Mouse (Mus musculus) brown adipose tissue, adult 24 weeks (tissue): ENCODE data around the gene Gpld1. TPM values are rescaled to one million over a fixed set of nuclear protein-coding genes. Genes with fewer than 3 reads are reported as not detected.

Experiments used
- H3K27ac ChIP-seq: fragments of 200-500 bp; replicated peaks from 2 replicates; pipeline ENCODE4 v1.5.1; 2012; ENCODE audit warnings: low read depth, mild to moderate bottlenecking, low read length
- H3K4me1 ChIP-seq: fragments of 200-500 bp; 2 replicates; pipeline ENCODE4 v1.6.1; 2012; ENCODE audit warnings: low read length, mixed read lengths; ENCODE audit not compliant: control insufficient read depth, insufficient read depth, insufficient read length
- H3K4me3 ChIP-seq: fragments of 200-500 bp; 2 replicates; pipeline ENCODE4 v1.5.1; 2012; ENCODE audit warnings: low read depth, mild to moderate bottlenecking, low read length, moderate library complexity; ENCODE audit not compliant: insufficient read depth
- polyA plus RNA-seq: library from polyadenylated mRNA; stranded (reverse); fragments of >200 nt; gene quantifications from 2 replicates; pipeline ENCODE4 v1.2.4, GENCODE M21; 2012; ENCODE audit not compliant: missing spikeins, insufficient read depth, insufficient read length

Gpld1 gene
- 2.2 and 6.7 TPM in 2 replicates for polyA plus RNA-seq

- 0 out of 2 replicates have a peak, but pooled peaks cover 4% of the 10 kb centered on the region for H3K4me1 ChIP-seq
- no peak within 1 kb of the TSS for H3K4me3 ChIP-seq
- H3K27ac ChIP-seq, result no peak within 1 kb of the TSS
These were observed at the start of gene Gpld1 for GRCm38 (mm10) chr13:24942512-24943282. TSS of gene Gpld1 (plus strand) at chr13:24943152.

GRCm38 (mm10) chr13:24893880-24894279, 49.1 kb upstream of the Gpld1 start:
- no peak overlapping the region for H3K27ac ChIP-seq
- no peaks in the 10 kb centered on the region for H3K4me1 ChIP-seq
- H3K4me3 ChIP-seq, result no peak overlapping the region

- Histone ChIP-seq H3K4me1 (no peaks in the 10 kb centered on the region), H3K4me3 (no peak overlapping the region), H3K27ac (no peak overlapping the region)
These were observed 41.0 kb upstream of the Gpld1 start for GRCm38 (mm10) chr13:24901916-24902315.

DNA sequence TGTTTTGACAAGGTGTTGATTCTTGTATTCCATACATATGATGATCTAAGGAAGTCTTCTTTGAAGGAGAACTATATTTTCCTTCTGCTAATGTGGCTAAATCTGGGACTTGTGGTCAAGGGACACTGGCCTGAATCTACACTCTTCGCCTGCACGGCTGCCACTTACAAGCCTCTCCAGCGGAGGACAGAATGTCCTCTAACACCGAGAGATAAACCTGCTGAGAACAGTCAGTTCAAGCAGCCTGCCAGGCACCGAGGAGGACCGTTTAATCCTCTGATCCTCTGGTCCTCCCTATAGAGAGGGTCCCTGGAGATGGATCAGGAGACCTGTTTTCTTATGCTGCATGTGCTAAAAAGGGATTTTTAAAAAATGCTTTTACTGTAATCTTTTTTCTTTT, 39.5 kb upstream of the Gpld1 start:
- Histone ChIP-seq H3K27ac (no peak overlapping the region), H3K4me3 (no peak overlapping the region), H3K4me1 (no peaks in the 10 kb centered on the region)

DNA sequence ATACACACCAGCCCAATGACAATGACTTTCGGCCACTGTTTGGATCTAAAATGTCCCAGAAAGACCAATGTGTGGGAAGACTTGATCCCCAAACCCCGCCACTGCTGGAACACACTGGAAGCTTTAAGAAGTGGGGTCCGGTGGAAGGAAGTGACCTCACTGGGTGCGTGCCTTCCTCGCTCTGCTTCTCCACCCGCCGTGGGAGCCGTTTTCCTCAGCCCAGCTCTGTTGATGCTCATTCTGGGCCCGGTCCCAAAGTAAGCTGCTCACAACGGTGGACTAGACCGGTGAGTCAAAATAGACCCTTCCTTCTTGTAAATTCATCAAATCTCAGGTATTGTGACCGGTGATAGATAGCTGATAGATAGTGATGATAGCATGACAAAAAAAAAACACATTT, 37.5 kb upstream of the Gpld1 start:
- no peaks in the 10 kb centered on the region for H3K4me1 ChIP-seq
- no peak overlapping the region for H3K4me3 ChIP-seq
- no peak overlapping the region for H3K27ac ChIP-seq

DNA sequence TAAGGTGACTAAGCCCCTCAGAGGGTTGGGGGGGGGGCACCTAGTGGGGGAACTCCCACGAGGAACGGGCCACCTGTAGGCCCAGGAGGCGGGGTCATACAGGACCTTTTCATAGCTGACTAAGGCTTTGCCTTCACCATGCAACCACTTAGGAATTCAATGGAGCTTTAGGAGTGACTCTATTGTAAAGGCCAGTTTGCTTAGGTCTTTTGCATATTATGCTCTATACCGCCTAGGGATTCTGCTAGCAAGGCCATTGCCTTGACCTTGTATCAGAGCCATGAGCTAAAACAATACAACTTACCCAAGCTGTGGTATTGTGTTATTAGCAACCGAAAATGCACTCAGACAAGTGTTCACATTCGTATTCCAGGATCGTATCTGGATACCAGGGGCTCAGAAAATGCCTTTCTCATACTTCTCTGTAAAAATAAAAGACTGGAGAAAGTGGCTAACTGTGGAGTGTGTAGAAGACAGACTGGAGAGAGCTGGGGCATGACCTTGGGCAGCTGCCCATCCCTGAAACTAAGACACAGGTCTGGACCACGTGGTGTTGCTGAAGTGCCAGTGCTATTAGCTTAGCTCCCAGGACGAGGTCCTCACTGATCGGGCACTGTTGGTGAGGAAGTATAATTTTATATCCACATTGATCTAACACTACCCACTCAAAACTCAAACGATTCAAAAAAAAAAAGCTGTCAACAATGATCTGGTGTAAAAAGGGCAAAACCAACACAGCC, 36.0 kb upstream of the Gpld1 start:
- Histone ChIP-seq H3K27ac (no peak overlapping the region), H3K4me3 (no peak overlapping the region)

DNA sequence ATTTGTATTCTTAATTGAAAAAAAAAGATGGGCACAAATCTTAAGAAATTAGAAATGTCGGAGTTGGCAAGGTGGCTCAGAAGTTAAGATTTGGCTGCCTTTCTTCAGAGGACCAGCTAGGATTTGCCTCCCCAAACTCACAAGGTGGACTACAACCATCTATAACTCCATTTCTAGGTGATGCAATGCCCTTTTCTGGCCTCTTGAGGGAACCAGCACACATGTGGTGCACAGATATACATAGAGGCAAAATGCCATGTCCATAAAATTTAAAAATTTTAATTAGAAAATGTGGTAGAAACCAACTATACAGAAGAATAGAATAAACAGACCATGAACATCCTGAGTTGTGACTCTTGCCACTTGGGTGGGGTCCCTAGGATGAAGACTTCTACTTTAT, 33.8 kb upstream of the Gpld1 start:
- Histone ChIP-seq H3K4me1 (no peaks in the 10 kb centered on the region), H3K4me3 (no peak overlapping the region), H3K27ac (no peak overlapping the region)

More for the DNA sequence above, 36.0 kb upstream of the Gpld1 start:
- no peaks in the 10 kb centered on the region for H3K4me1 ChIP-seq

- Histone ChIP-seq H3K4me1 (no peaks in the 10 kb centered on the region), H3K27ac (no peak overlapping the region), H3K4me3 (no peak overlapping the region)
These were observed 29.4 kb upstream of the Gpld1 start for GRCm38 (mm10) chr13:24913576-24913975.

DNA sequence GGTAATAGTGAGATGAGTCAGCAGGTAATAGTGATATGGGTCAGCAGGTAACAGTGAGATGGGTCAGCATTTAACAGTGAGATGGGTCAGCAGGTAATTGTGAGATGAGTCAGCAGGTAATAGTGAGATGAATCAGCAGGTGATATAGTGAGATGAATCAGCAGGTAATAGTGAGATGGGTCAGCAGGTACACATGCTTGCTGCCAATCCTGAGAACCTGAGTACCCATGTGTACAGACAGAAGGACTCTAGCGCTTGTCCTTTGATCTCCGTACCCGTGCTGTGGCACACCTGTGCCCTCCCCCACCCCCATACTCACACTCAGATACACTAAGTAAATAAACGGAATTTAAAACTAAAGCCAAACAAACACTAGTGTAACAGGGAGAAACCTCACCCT, 28.0 kb upstream of the Gpld1 start:
- Histone ChIP-seq H3K27ac (no peak overlapping the region), H3K4me1 (no peaks in the 10 kb centered on the region), H3K4me3 (no peak overlapping the region)

DNA sequence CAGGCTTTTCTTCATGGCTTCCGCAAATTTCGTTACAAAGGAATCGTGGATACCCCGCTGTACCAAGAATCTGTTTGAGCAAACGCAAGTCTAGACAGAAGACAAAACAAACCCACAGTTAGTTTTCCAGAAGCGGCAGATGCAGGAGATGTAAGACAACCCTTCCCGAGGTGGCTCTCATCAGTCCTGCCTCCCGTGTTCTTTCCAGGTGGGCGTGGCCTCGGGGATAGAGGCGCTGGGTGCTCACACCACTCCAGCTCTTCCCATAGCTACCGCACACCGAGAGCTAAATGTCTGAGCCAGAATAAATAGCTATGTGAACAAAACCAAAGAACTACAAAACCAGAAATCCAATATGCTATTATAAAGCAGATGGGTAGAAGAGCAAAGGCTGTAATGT, 27.1 kb upstream of the Gpld1 start:
- H3K4me3 ChIP-seq, result no peak overlapping the region
- H3K27ac ChIP-seq, result no peak overlapping the region
- no peaks in the 10 kb centered on the region for H3K4me1 ChIP-seq

DNA sequence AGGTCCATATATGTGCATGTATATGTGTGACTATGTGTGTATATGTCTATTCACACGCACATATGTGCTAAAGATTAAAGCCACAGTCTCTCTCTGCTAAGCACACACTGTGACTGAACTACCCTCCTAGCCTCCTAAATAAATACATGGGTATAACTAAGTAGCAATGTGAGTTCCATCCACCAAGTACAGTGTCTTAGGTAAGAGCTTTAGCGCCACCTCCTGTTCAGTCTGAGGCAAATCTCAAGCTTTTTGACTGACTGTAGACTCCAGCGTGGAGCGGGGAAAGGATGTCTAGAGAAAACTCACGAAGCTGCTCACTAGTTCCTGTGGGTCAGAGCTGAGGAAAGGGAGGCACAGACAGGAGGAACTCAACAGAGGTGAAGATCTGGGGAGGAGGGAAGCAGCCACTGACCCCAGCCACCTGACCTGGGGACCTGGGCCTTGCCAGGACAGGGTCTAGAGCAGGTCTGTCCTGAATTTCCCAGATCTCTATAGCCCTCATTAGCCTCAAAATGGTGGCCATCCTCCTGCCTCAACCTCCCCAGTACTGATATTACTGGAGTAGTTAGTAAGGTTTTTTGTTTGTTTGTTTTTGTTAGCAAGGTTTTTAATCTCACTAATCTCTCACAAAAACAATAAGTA, 22.5 kb upstream of the Gpld1 start:
- H3K27ac ChIP-seq, result no peak overlapping the region
- H3K4me3 ChIP-seq, result no peak overlapping the region
- H3K4me1 ChIP-seq, result no peaks in the 10 kb centered on the region

- H3K27ac ChIP-seq, result no peak overlapping the region
- H3K4me1 ChIP-seq, result no peaks in the 10 kb centered on the region
- H3K4me3 ChIP-seq, result no peak overlapping the region
These were observed 21.7 kb upstream of the Gpld1 start for GRCm38 (mm10) chr13:24921281-24921680.

DNA sequence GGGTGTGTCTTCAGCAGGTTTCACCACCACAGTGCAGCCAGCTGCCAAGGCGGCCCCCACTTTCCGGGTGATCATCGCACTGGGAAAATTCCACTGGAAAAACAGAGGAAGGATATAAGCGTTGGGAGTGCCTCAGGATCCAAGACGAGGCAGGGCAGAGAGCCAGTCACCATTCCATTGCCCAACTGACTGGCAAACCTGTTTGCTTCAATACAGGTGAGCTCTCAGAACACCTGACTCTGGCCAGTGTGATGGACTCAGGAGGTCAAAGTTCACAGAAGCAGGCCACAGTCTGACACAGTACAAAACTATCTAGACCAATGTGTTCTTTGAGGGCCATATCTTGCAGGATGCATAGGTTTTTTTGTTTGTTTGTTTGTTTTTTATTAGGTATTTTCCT, 19.0 kb upstream of the Gpld1 start:
- no peak overlapping the region for H3K27ac ChIP-seq
- no peak overlapping the region for H3K4me3 ChIP-seq
- no peaks in the 10 kb centered on the region for H3K4me1 ChIP-seq

DNA sequence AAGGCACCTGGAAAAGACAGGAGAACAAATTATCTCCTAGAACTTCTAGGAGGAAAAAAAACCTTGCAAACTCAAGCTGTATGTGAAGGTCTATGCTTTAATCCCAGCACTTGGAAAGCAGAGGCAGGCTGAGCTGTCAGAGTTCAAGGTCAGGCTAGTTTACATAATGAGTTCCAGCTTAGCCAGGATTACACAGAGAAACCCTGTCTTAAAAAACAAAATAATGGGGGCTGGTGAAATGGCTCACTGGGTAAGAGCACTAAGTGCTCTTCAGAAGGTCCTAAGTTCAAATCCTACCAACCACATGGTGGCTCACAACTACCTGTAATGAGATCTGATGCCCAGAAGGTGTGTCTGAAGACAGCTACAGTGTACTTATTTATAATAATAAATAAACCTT, 12.4 kb upstream of the Gpld1 start:
- H3K4me1 ChIP-seq, result no peaks in the 10 kb centered on the region
- H3K4me3 ChIP-seq, result no peak overlapping the region
- no peak overlapping the region for H3K27ac ChIP-seq

GRCm38 (mm10) chr13:24933199-24933598, 9.8 kb upstream of the Gpld1 start:
- Histone ChIP-seq H3K27ac (no peak overlapping the region), H3K4me3 (no peak overlapping the region), H3K4me1 (0 out of 2 replicates have a peak, but pooled peaks cover 4% of the 10 kb centered on the region)
